Mouse (Mus musculus) liver, embryonic 14.5 days (tissue): ENCODE measurements around the gene Trim62.

Experiments
- CTCF ChIP-seq: IDR thresholded peaks from 2 replicates; pipeline ENCODE4 v1.5.1; 2016; ENCODE audit warnings: antibody characterized with exemption, low read depth, control low read depth
- EP300 ChIP-seq: IDR thresholded peaks from 2 replicates; pipeline ENCODE4 v1.6.1; 2016; ENCODE audit warnings: antibody characterized with exemption, low read depth

DNA sequence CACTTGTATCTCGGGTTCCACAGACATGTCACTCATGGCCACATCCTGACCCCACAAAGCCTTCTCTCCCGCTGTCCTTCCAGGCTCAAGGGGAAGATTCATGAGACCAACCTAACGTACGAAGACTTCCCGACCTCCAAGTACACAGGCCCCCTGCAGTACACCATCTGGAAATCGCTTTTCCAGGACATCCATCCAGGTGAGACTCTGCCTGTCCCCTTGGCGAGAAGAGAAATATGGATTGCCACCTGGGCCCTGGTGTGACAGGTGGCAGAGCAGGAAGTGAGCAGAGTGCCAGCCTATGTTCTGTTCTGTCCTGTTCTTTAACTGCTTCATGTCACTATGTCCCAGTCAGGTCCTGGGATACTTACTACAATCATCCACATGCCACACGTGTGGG, 19.0 kb downstream of the Trim62 start:
- TF ChIP-seq CTCF (no peak), EP300 (no peak)
